Mouse (Mus musculus): ENCODE measurements around the gene Pltp.

- TF ChIP-seq ZC3H11A (IDR thresholded peaks at IDR 0.05; ENCODE audit: borderline replicate concordance, low read depth, low read length) (no peak), MAFK (IDR thresholded peaks at IDR 0.05; ENCODE audit: insufficient read depth, low read depth, low read length) (no peak)
Observed at GRCm38 (mm10) chr2:164894048-164894447, 36.5 kb upstream of the Pltp start.
